Mouse (Mus musculus): ENCODE results near the gene Taok1. TPM values are rescaled to one million over a fixed set of nuclear protein-coding genes. Genes with fewer than 3 reads are reported as not detected.

Taok1 gene
- polyA plus RNA-seq, 1 experiment from 2014 or later: 29.2 TPM

GRCm38 (mm10) chr11:77505291-77505980 lies 102.2 kb downstream of the Taok1 start:
- peaks cover 68% of the 10 kb centered on the region for H3K36me3 ChIP-seq (replicated peaks; ENCODE audit: control insufficient read depth, insufficient read depth)
- ATAC-seq (ENCODE audit: low FRiP score): no peak
- WGBS: 91% methylated on average over 22 of the region's 22 CpGs

GRCm38 (mm10) chr11:77504377-77504776 lies 103.2 kb downstream of the Taok1 start:
- WGBS: 93% methylated on average over 19 of the region's 19 CpGs
- H3K9me3 ChIP-seq (ENCODE audit: control insufficient read depth, low read length): no peaks in the 10 kb centered on the region
- H3K27me3 ChIP-seq (ENCODE audit: control insufficient read depth, insufficient read depth, low read length): no peaks in the 10 kb centered on the region
- H3K27ac ChIP-seq: no peak overlapping the region
- DNase-seq (ENCODE audit: low spot score) (no peak), ATAC-seq (ENCODE audit: low FRiP score) (no peak)
- H3K4me2 ChIP-seq (replicated peaks): no peak overlapping the region
- H3K4me3 ChIP-seq (replicated peaks; ENCODE audit: low read length): no peak overlapping the region
- H3K36me3 ChIP-seq (replicated peaks; ENCODE audit: control insufficient read depth, insufficient read depth): peaks cover 79% of the 10 kb centered on the region
- H3K9ac ChIP-seq: no peak overlapping the region
- H3K4me1 ChIP-seq (replicated peaks; ENCODE audit: control insufficient read depth, insufficient read depth, low read length): peaks cover 12% of the 10 kb centered on the region; the same call in 1 of the 2 replicates

More at GRCm38 (mm10) chr11:77505291-77505980, 102.2 kb downstream of the Taok1 start:
- Histone ChIP-seq H3K4me1 (replicated peaks; ENCODE audit: control insufficient read depth, insufficient read depth, low read length) (peaks cover 12% of the 10 kb centered on the region; the same call in 1 of the 2 replicates), H3K4me2 (replicated peaks) (no peak overlapping the region), H3K9me3 (ENCODE audit: control insufficient read depth, low read length) (no peaks in the 10 kb centered on the region), H3K9ac (no peak overlapping the region), H3K27me3 (ENCODE audit: control insufficient read depth, insufficient read depth, low read length) (no peaks in the 10 kb centered on the region), H3K4me3 (replicated peaks; ENCODE audit: low read length) (no peak overlapping the region), H3K27ac (no peak overlapping the region)
- no peak for DNase-seq (ENCODE audit: low spot score)

- no peaks in the 10 kb centered on the region for H3K27me3 ChIP-seq (ENCODE audit: control insufficient read depth, insufficient read depth, low read length)
- no peak overlapping the region for H3K4me2 ChIP-seq (replicated peaks)
- DNase-seq (ENCODE audit: low spot score): no peak
- ATAC-seq (ENCODE audit: low FRiP score): no peak
- peaks cover 85% of the 10 kb centered on the region for H3K36me3 ChIP-seq (replicated peaks; ENCODE audit: control insufficient read depth, insufficient read depth)
- no peak overlapping the region for H3K4me3 ChIP-seq (replicated peaks; ENCODE audit: low read length)
- 62% methylated on average over 3 of the region's 3 CpGs for WGBS
- H3K9me3 ChIP-seq (ENCODE audit: control insufficient read depth, low read length): no peaks in the 10 kb centered on the region
- peaks cover 15% of the 10 kb centered on the region; the same call in 1 of the 2 replicates for H3K4me1 ChIP-seq (replicated peaks; ENCODE audit: control insufficient read depth, insufficient read depth, low read length)
- no peak overlapping the region for H3K27ac ChIP-seq
- H3K9ac ChIP-seq: no peak overlapping the region
Measured at GRCm38 (mm10) chr11:77503511-77503910, 104.1 kb downstream of the Taok1 start.

- Histone ChIP-seq H3K4me1 (replicated peaks; ENCODE audit: control insufficient read depth, insufficient read depth, low read length) (peaks cover 18% of the 10 kb centered on the region; the same call in 1 of the 2 replicates), H3K9ac (no peak overlapping the region), H3K36me3 (replicated peaks; ENCODE audit: control insufficient read depth, insufficient read depth) (peaks cover 83% of the 10 kb centered on the region), H3K27ac (no peak overlapping the region), H3K9me3 (ENCODE audit: control insufficient read depth, low read length) (no peaks in the 10 kb centered on the region), H3K4me3 (replicated peaks; ENCODE audit: low read length) (no peak overlapping the region), H3K27me3 (ENCODE audit: control insufficient read depth, insufficient read depth, low read length) (no peaks in the 10 kb centered on the region), H3K4me2 (replicated peaks) (no peak overlapping the region)
- no peak for DNase-seq (ENCODE audit: low spot score)
- WGBS: 88% methylated on average over 6 of the region's 6 CpGs
- no peak for ATAC-seq (ENCODE audit: low FRiP score)
Measured at GRCm38 (mm10) chr11:77502481-77502880, 105.1 kb downstream of the Taok1 start.

GRCm38 (mm10) chr11:77501971-77502370 lies 105.6 kb downstream of the Taok1 start:
- no peaks in the 10 kb centered on the region for H3K9me3 ChIP-seq (ENCODE audit: control insufficient read depth, low read length)
- ATAC-seq (ENCODE audit: low FRiP score) (no peak), DNase-seq (ENCODE audit: low spot score) (no peak)
- H3K27ac ChIP-seq: no peak overlapping the region
- no peak overlapping the region for H3K4me2 ChIP-seq (replicated peaks)
- H3K27me3 ChIP-seq (ENCODE audit: control insufficient read depth, insufficient read depth, low read length): no peaks in the 10 kb centered on the region
- no peak overlapping the region for H3K9ac ChIP-seq
- H3K4me3 ChIP-seq (replicated peaks; ENCODE audit: low read length): no peak overlapping the region
- WGBS: 92% methylated on average over 4 of the region's 4 CpGs
- H3K36me3 ChIP-seq (replicated peaks; ENCODE audit: control insufficient read depth, insufficient read depth): peaks cover 78% of the 10 kb centered on the region
- peaks cover 18% of the 10 kb centered on the region; the same call in 1 of the 2 replicates for H3K4me1 ChIP-seq (replicated peaks; ENCODE audit: control insufficient read depth, insufficient read depth, low read length)

GRCm38 (mm10) chr11:77501392-77501791 lies 106.2 kb downstream of the Taok1 start:
- no peaks in the 10 kb centered on the region for H3K27me3 ChIP-seq (ENCODE audit: control insufficient read depth, insufficient read depth, low read length)
- no peak overlapping the region for H3K27ac ChIP-seq
- H3K9me3 ChIP-seq (ENCODE audit: control insufficient read depth, low read length): no peaks in the 10 kb centered on the region
- H3K4me2 ChIP-seq (replicated peaks): no peak overlapping the region
- H3K36me3 ChIP-seq (replicated peaks; ENCODE audit: control insufficient read depth, insufficient read depth): peaks cover 72% of the 10 kb centered on the region
- 0 out of 2 replicates have a peak overlapping the region, but pooled peaks have one; percentile 28 for H3K9ac ChIP-seq
- ATAC-seq (ENCODE audit: low FRiP score) (no peak), DNase-seq (ENCODE audit: low spot score) (peak; percentile 82)
- H3K4me3 ChIP-seq (replicated peaks; ENCODE audit: low read length): no peak overlapping the region
- peaks cover 18% of the 10 kb centered on the region; the same call in 1 of the 2 replicates for H3K4me1 ChIP-seq (replicated peaks; ENCODE audit: control insufficient read depth, insufficient read depth, low read length)
- 21% methylated on average over 5 of the region's 5 CpGs for WGBS

GRCm38 (mm10) chr11:77500361-77501325 lies 107.0 kb downstream of the Taok1 start:
- Histone ChIP-seq H3K27me3 (ENCODE audit: control insufficient read depth, insufficient read depth, low read length) (no peaks in the 10 kb centered on the region), H3K9ac (0 out of 2 replicates have a peak overlapping the region, but pooled peaks have one; percentile 28), H3K36me3 (replicated peaks; ENCODE audit: control insufficient read depth, insufficient read depth) (peaks cover 65% of the 10 kb centered on the region), H3K27ac (no peak overlapping the region), H3K4me1 (replicated peaks; ENCODE audit: control insufficient read depth, insufficient read depth, low read length) (peaks cover 21% of the 10 kb centered on the region; the same call in 1 of the 2 replicates), H3K4me3 (replicated peaks; ENCODE audit: low read length) (no peak overlapping the region), H3K9me3 (ENCODE audit: control insufficient read depth, low read length) (no peaks in the 10 kb centered on the region), H3K4me2 (replicated peaks) (no peak overlapping the region)
- DNase-seq (ENCODE audit: low spot score) (no peak), ATAC-seq (ENCODE audit: low FRiP score) (no peak)
- whole genome bisulfite sequencing: 70% methylated on average over 17 of the region's 17 CpGs

- Histone ChIP-seq H3K36me3 (replicated peaks; ENCODE audit: control insufficient read depth, insufficient read depth) (peaks cover 52% of the 10 kb centered on the region), H3K27ac (no peak overlapping the region), H3K4me2 (replicated peaks) (no peak overlapping the region), H3K4me1 (replicated peaks; ENCODE audit: control insufficient read depth, insufficient read depth, low read length) (peaks cover 33% of the 10 kb centered on the region), H3K27me3 (ENCODE audit: control insufficient read depth, insufficient read depth, low read length) (no peaks in the 10 kb centered on the region), H3K9ac (no peak overlapping the region), H3K4me3 (replicated peaks; ENCODE audit: low read length) (no peak overlapping the region), H3K9me3 (ENCODE audit: control insufficient read depth, low read length) (no peaks in the 10 kb centered on the region)
- WGBS: 82% methylated on average over 7 of the region's 7 CpGs
- DNase-seq (ENCODE audit: low spot score): no peak
- ATAC-seq (ENCODE audit: low FRiP score): no peak
Measured at GRCm38 (mm10) chr11:77499354-77499753, 108.3 kb downstream of the Taok1 start.
